Mouse (Mus musculus) myocyte (in vitro differentiated cells): ENCODE results near the gene Mcl1. TPM values are rescaled to one million over a fixed set of nuclear protein-coding genes. Genes with fewer than 3 reads are reported as not detected.

Source experiments
- H3K27me3 ChIP-seq: one replicate; pipeline ENCODE4 v1.6.1; 2011; ENCODE audit not compliant: control insufficient read depth, insufficient read depth, insufficient read length
- H3K36me3 ChIP-seq: one replicate; pipeline ENCODE4 v1.6.1; 2011; ENCODE audit not compliant: control insufficient read depth, insufficient read depth
- H3K4me2 ChIP-seq: one replicate; pipeline ENCODE4 v1.6.1; 2011; ENCODE audit warnings: low read depth, control low read depth
- H3K4me3 ChIP-seq: one replicate; pipeline ENCODE4 v1.5.1; 2011; ENCODE audit warnings: mild to moderate bottlenecking, control low read depth, moderate library complexity
- H3K79me2 ChIP-seq: one replicate; pipeline ENCODE4 v1.6.1; 2011; ENCODE audit not compliant: control insufficient read depth, insufficient read depth
- H3ac ChIP-seq: one replicate; pipeline ENCODE4 v1.6.1; 2011; ENCODE audit not compliant: control insufficient read depth, insufficient read length
- CEBPB ChIP-seq: IDR thresholded peaks from 2 replicates; pipeline ENCODE4 v1.6.1; 2011; ENCODE audit warnings: mild to moderate bottlenecking, moderate library complexity; ENCODE audit not compliant: poor library complexity, insufficient read depth, severe bottlenecking
- E2F4 ChIP-seq: IDR thresholded peaks from one replicate; pipeline ENCODE4 v1.6.1; 2011; ENCODE audit warnings: mild to moderate bottlenecking, control low read depth, moderate library complexity; ENCODE audit not compliant: insufficient read depth
- MAX ChIP-seq: IDR thresholded peaks from one replicate; pipeline ENCODE4 v1.6.1; 2011; ENCODE audit warnings: low read depth, mild to moderate bottlenecking, control low read depth
- MYOD1 ChIP-seq, 3 experiments: IDR thresholded peaks; one replicate each; pipeline ENCODE4 v1.6.1; 2011; ENCODE audit warnings: control low read depth in 2 of 3, low read depth in 2 of 3, mild to moderate bottlenecking in 2 of 3, moderate library complexity in 1 of 3; ENCODE audit not compliant: insufficient read length in 2 of 3, control insufficient read depth in 1 of 3
- MYOG ChIP-seq, 3 experiments: IDR thresholded peaks; one replicate each; pipeline ENCODE4 v1.6.1; 2011; ENCODE audit warnings: control low read depth in 2 of 3, low read depth in 2 of 3, mild to moderate bottlenecking in 2 of 3; ENCODE audit not compliant: insufficient read length in 2 of 3, control insufficient read depth in 1 of 3, insufficient read depth in 1 of 3
- POLR2A ChIP-seq: IDR thresholded peaks from one replicate; pipeline ENCODE4 v1.6.1; 2011; ENCODE audit warnings: low read depth, mild to moderate bottlenecking, control low read depth, moderate library complexity; ENCODE audit not compliant: insufficient read length
- POLR2AphosphoS2 ChIP-seq: IDR thresholded peaks from one replicate; pipeline ENCODE4 v1.6.1; 2011; ENCODE audit warnings: low read depth, control low read depth; ENCODE audit not compliant: insufficient read length
- REST ChIP-seq: IDR thresholded peaks from one replicate; pipeline ENCODE4 v1.6.1; 2011; ENCODE audit warnings: mild to moderate bottlenecking, control low read depth, moderate library complexity; ENCODE audit not compliant: insufficient read depth, insufficient read length
- SRF ChIP-seq: IDR thresholded peaks from one replicate; pipeline ENCODE4 v1.6.1; 2011; ENCODE audit warnings: low read depth; ENCODE audit not compliant: control insufficient read depth, insufficient read length
- TCF12 ChIP-seq: IDR thresholded peaks from one replicate; pipeline ENCODE4 v1.6.1; 2011; ENCODE audit warnings: mild to moderate bottlenecking, control low read depth; ENCODE audit not compliant: poor library complexity, insufficient read depth, severe bottlenecking
- TCF3 ChIP-seq: IDR thresholded peaks from one replicate; pipeline ENCODE4 v1.6.1; 2011; ENCODE audit warnings: low read depth, control low read depth; ENCODE audit not compliant: insufficient read length
- USF1 ChIP-seq: IDR thresholded peaks from one replicate; pipeline ENCODE4 v1.6.1; 2011; ENCODE audit warnings: low read depth, mild to moderate bottlenecking, control low read depth, moderate library complexity
- polyA plus RNA-seq: library from polyadenylated mRNA; unstranded; fragments of >200 nt; fragmentation: generic; extraction: Trizol; gene quantifications from one replicate; pipeline ENCODE4 v1.2.1, GENCODE M21; 2012; ENCODE audit warnings: missing spikeins

The Mcl1 gene
- polyA plus RNA-seq, 1 experiment, result 51.6 TPM

DNA sequence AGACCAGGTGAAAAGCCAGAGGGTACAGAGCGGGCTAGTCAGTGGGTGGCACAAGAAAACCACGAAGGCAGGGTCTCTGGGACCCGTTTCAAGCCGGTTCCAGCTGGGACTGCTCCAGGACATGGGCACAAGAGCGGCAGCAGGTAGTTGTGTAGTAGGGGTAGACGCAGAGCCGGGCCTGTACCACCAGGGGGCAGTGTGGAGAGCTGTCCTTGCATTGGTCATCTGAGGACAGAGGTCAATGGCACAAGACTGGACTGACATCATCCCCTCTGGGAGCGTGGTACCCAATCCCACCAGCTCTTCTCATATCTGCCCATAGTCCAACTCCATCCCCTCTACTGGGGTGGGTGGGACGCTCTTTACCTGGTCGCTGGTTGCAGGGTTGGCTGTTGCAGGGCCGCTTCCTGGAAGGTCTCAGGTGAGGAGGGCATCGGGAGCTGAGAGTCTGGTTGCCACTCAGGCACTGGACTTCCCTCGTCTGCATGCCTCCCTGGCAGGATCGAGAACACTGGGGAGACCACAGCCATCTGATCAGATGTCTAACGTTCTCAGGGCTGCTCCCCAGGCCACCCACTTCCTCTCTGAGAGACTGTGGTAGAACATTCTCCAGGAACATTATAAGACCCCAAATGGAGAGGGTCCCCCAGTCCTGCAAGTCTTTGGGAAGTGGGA lies 18.3 kb downstream of the Mcl1 start:
- H3K4me3 ChIP-seq, result no peak overlapping the region
- H3K36me3 ChIP-seq, result no peaks in the 10 kb centered on the region
- H3K79me2 ChIP-seq, result peaks cover 20% of the 10 kb centered on the region
- H3K4me2 ChIP-seq, result no peak overlapping the region
- H3K27me3 ChIP-seq, result no peaks in the 10 kb centered on the region
- TF ChIP-seq POLR2AphosphoS2 (no peak), TCF3 (no peak), MAX (no peak), SRF (no peak), MYOD1 (IDR thresholded peaks at IDR 0.05; ENCODE audit: control insufficient read depth in 1 of 3, insufficient read length in 2 of 3, low read depth in 2 of 3) (no peak), REST (no peak)
- H3ac ChIP-seq, result no peak overlapping the region

DNA sequence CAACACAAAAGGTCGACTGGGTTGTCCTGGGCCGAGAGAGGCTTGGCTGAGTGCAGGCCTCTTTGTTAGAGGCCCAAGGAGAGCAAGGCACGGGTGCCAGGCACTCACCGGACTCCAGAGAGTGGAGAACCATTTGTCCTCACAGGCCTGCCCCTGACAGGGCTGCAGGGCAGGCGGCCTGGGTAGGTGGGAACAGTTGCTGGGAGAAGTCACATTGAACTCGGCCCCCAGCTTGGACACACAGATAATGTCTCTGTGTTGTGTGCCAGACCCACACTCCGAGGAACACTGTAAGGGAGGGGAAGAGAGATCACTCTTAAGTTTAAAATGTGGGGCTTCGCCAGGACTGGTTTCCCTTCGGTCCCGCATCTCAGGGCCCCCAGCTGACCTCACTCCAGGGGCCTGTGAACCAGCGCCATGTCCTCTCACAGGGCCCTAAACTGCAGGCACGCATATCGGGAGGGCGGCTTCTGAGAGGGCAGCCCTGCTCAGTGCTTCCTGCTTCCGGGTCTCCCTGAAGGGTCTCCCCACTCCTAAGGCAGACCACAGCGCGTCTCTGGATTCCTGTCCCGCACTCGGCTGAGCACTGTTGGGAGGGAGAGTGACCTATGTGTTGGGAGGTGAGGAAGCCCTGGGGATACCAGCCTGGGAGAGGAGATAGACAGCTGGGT lies 19.0 kb downstream of the Mcl1 start:
- no peaks in the 10 kb centered on the region for H3K27me3 ChIP-seq
- peaks cover 14% of the 10 kb centered on the region for H3K79me2 ChIP-seq
- H3K4me3 ChIP-seq, result no peak overlapping the region
- no peak for TF ChIP-seq CEBPB
- peak; percentile 36 for TF ChIP-seq POLR2AphosphoS2
- no peak for TF ChIP-seq E2F4
- no peaks in the 10 kb centered on the region for H3K36me3 ChIP-seq
- H3K4me2 ChIP-seq, result no peak overlapping the region
- H3ac ChIP-seq, result no peak overlapping the region

DNA sequence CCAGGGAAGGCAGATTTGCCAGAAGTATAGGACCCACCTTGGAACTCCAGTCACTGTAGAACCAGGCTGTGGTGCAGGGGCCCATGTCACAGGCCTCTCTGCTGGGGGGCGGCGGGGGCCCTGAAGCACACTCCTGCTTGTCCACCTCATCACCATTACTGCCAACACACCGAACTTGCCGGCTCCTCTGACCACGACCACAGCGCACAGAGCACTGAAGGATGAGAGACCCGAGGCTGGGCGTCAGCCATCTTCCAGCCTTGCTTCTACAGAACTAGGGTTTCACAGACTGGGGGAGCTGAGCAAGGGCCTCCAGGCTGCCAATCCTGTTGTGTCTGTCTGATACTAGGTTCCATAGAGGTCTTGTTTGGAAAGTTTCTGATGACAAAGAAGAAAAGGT lies 21.0 kb downstream of the Mcl1 start:
- H3ac ChIP-seq, result no peak overlapping the region
- H3K79me2 ChIP-seq, result peaks cover 14% of the 10 kb centered on the region
- H3K27me3 ChIP-seq, result no peaks in the 10 kb centered on the region
- H3K36me3 ChIP-seq, result no peaks in the 10 kb centered on the region
- TF ChIP-seq MYOG (IDR thresholded peaks at IDR 0.05; ENCODE audit: control insufficient read depth in 1 of 3, insufficient read depth in 1 of 3, insufficient read length in 2 of 3, low read depth in 2 of 3), result no peak
- TF ChIP-seq MAX, result no peak
- TF ChIP-seq CEBPB, result no peak
- TF ChIP-seq POLR2AphosphoS2, result no peak
- no peak overlapping the region for H3K4me2 ChIP-seq
- H3K4me3 ChIP-seq, result no peak overlapping the region

DNA sequence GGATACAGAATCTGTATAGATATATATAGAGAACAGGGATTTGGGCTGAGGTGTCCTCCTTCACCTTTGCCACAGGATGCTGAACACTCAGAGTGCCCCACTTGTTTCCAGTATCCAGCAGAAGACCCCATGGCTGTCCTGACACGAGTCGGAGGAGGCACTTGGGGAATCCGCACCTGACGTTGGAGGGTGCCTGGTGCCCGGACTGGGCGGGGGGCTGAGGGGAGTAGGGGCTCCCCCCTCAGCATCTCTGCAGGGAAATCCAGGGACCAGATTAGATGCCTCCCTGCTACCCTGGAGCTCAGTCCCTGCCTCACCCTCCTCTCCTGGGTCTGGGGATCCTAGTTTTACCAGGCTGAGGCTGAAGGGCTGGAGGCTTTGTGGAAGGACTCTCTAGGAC lies 22.1 kb downstream of the Mcl1 start:
- H3K4me2 ChIP-seq, result no peak overlapping the region
- no peak overlapping the region for H3K4me3 ChIP-seq
- no peaks in the 10 kb centered on the region for H3K27me3 ChIP-seq
- no peak for TF ChIP-seq TCF12
- peaks cover 14% of the 10 kb centered on the region for H3K79me2 ChIP-seq
- H3K36me3 ChIP-seq, result no peaks in the 10 kb centered on the region
- H3ac ChIP-seq, result no peak overlapping the region

DNA sequence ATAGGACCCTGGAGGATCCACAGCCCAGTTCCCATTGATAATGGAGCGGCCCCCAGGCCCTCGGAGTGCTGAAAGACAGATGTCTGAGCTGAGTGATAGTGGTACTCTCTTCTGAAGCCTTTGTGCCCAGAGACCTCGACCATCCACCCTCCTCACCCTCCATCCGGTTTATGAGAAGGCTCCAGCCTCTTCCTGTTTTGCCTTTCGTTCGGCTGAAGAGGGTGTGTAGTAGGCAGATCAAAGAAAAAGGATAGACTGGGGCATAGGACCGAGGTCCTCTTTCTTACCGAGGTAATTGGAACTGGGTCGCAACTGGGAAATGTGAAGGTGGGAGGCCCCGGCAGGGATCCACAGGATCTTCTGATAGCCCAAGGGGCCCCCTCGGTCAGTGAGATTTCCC lies 22.8 kb downstream of the Mcl1 start:
- TF ChIP-seq REST (no peak), SRF (no peak), TCF3 (no peak), MYOG (IDR thresholded peaks at IDR 0.05; ENCODE audit: control insufficient read depth in 1 of 3, insufficient read depth in 1 of 3, insufficient read length in 2 of 3, low read depth in 2 of 3) (no peak), POLR2A (no peak), CEBPB (no peak), E2F4 (no peak), USF1 (no peak), MAX (no peak), TCF12 (no peak), MYOD1 (IDR thresholded peaks at IDR 0.05; ENCODE audit: control insufficient read depth in 1 of 3, insufficient read length in 2 of 3, low read depth in 2 of 3) (no peak), POLR2AphosphoS2 (no peak)
- H3K27me3 ChIP-seq, result no peaks in the 10 kb centered on the region
- H3K4me2 ChIP-seq, result no peak overlapping the region
- H3ac ChIP-seq, result no peak overlapping the region
- H3K36me3 ChIP-seq, result no peaks in the 10 kb centered on the region
- H3K4me3 ChIP-seq, result no peak overlapping the region
- peaks cover 14% of the 10 kb centered on the region for H3K79me2 ChIP-seq

DNA sequence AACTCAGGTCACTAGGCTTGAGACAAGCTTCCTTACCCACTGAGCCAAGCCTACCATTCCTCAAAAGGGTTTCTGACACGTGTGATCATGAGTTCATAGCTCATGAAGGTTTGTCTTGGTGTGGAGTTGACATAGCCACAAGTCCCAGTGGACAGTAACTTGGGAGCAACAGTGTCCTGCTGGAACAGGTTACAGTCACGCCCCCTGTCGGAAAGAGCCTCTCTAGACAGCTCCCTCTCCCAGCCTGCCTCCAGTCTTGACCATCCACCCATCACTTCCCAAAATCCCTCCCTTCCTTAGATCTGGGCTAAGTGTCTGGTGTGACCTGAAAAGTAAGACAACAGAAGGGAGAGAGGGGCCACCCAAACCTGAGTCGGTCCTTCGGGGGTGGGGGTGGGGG lies 24.3 kb downstream of the Mcl1 start:
- TF ChIP-seq POLR2AphosphoS2, result no peak
- Histone ChIP-seq H3ac (no peak overlapping the region), H3K36me3 (no peaks in the 10 kb centered on the region), H3K4me3 (no peak overlapping the region), H3K27me3 (no peaks in the 10 kb centered on the region), H3K4me2 (no peak overlapping the region), H3K79me2 (peaks cover 2% of the 10 kb centered on the region)
